Mouse (Mus musculus) ES-E14 (cell line): Measurements from ENCODE around the gene Esrra. TPM values are rescaled to one million over a fixed set of nuclear protein-coding genes. Genes with fewer than 3 reads are reported as not detected.

Experiments used
- DNase-seq: peaks from one replicate; pipeline ENCODE4 v3.0.0-alpha.2; 2013; ENCODE audit warnings: low read depth, low spot score
- H3K27ac ChIP-seq: 2 replicates; pipeline ENCODE4 v1.5.1; 2012; ENCODE audit warnings: low read depth, mild to moderate bottlenecking, low read length, moderate library complexity, mixed read lengths; ENCODE audit not compliant: poor library complexity, insufficient read depth, severe bottlenecking
- H3K36me3 ChIP-seq: 2 replicates; pipeline ENCODE4 v1.6.1; 2012; ENCODE audit warnings: mild to moderate bottlenecking, low read length, moderate library complexity, mixed read lengths; ENCODE audit not compliant: control insufficient read depth, poor library complexity, insufficient read depth, severe bottlenecking
- H3K4me1 ChIP-seq, 2 experiments: fragments of 150-350 bp in 1 of 2; sonication (generic) in 1 of 2; 2 replicates each; pipeline ENCODE4 v1.6.1; 2012; ENCODE audit warnings: low read length in 2 of 2, mild to moderate bottlenecking in 1 of 2, mixed read lengths in 1 of 2; ENCODE audit not compliant: control insufficient read depth in 2 of 2, insufficient read depth in 2 of 2, poor library complexity in 1 of 2
- H3K4me3 ChIP-seq, 2 experiments: fragments of 150-350 bp in 1 of 2; sonication (generic) in 1 of 2; 2 replicates each; pipeline ENCODE4 v1.5.1; 2012; ENCODE audit warnings: low read length in 2 of 2, low read depth in 1 of 2, mild to moderate bottlenecking in 1 of 2, mixed read lengths in 1 of 2; ENCODE audit not compliant: insufficient read depth in 1 of 2, poor library complexity in 1 of 2, severe bottlenecking in 1 of 2
- H3K9ac ChIP-seq: 2 replicates; pipeline ENCODE4 v1.6.1; 2012; ENCODE audit warnings: low read depth, mild to moderate bottlenecking, low read length, mixed read lengths; ENCODE audit not compliant: poor library complexity, insufficient read depth, severe bottlenecking
- H3K9me3 ChIP-seq: fragments of 150-350 bp; sonication (generic); 2 replicates; pipeline ENCODE4 v1.6.1; 2012; ENCODE audit warnings: low read depth, mild to moderate bottlenecking, low read length; ENCODE audit not compliant: control insufficient read depth, insufficient read depth
- CHD2 ChIP-seq: IDR thresholded peaks from 2 replicates; pipeline ENCODE4 v1.6.1; 2014; ENCODE audit warnings: mild to moderate bottlenecking, low read depth, low read length, inconsistent platforms
- HCFC1 ChIP-seq: IDR thresholded peaks from 2 replicates; pipeline ENCODE4 v1.6.1; 2012; ENCODE audit warnings: low read length, inconsistent platforms, borderline replicate concordance; ENCODE audit not compliant: insufficient read depth
- MAFK ChIP-seq: IDR thresholded peaks from 2 replicates; pipeline ENCODE4 v1.6.1; 2014; ENCODE audit warnings: mild to moderate bottlenecking, low read depth, low read length, inconsistent platforms; ENCODE audit not compliant: insufficient read depth
- ZC3H11A ChIP-seq: IDR thresholded peaks from 2 replicates; pipeline ENCODE4 v1.6.1; 2012; ENCODE audit warnings: low read depth, mild to moderate bottlenecking, inconsistent platforms, low read length, borderline replicate concordance
- ZNF384 ChIP-seq: IDR thresholded peaks from 2 replicates; pipeline ENCODE4 v1.6.1; 2012; ENCODE audit warnings: low read depth, low read length, inconsistent platforms
- in situ Hi-C, 2 experiments: fragments of 600-800 bp; cut with MboI; formaldehyde crosslinking; loops; one replicate each; pipeline ENCODE4 v1.15.1; 2025; ENCODE audit warnings: low sequenced_read_pairs in 2 of 2, inconsistent platforms in 1 of 2; ENCODE audit not compliant: unreplicated experiment in 2 of 2
- total RNA-seq: library from RNA; depleted of rRNA; stranded (reverse); fragments of 300-350 nt; gene quantifications from 2 replicates; pipeline ENCODE4 v1.2.3, GENCODE M21; 2012; rRNA removed

Esrra gene
- total RNA-seq, 1 experiment: 23.1 TPM

DNA sequence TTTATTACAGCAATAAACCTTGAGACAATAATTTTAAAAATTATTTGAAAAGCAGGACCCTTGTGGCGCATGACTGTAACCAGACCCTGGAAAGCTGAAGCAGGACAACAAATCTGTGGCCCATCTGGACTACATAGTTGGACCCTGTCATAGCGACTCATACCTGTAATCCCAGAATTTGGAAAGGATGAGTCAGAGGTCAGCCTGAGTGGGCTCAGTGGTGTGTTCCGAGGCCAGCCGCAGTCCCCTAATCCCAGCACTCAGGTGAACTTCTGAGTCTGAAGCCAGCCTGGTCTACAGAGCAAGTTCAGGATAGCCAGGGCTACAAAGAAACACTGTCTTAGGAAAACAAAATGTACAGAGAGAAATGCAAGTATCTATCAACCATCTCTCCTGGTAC lies 60.2 kb downstream of the Esrra start:
- TF ChIP-seq ZNF384 (no peak), ZC3H11A (no peak), HCFC1 (no peak), CHD2 (no peak), MAFK (no peak)
- no peak for DNase-seq
- in situ Hi-C loops: no loop called here
- H3K36me3 ChIP-seq: no peaks in the 10 kb centered on the region
- H3K4me1 ChIP-seq: no peaks in the 10 kb centered on the region; a peak in 1 of 4 replicates
- no peak overlapping the region for H3K27ac ChIP-seq
- no peak overlapping the region for H3K9ac ChIP-seq
- H3K9me3 ChIP-seq: no peaks in the 10 kb centered on the region
- H3K4me3 ChIP-seq: no peak overlapping the region

Other genes with a start within 250 kb of the Esrra start
- 11.5 and 14.4 TPM in 2 replicates for gene Rps6ka4, start 81.2 kb downstream of the Esrra start, total RNA-seq
- gene Ccdc88b, start 63.6 kb downstream of the Esrra start, total RNA-seq: 2.7 and 3.5 TPM in 2 replicates
- gene Trmt112, start 12.1 kb downstream of the Esrra start, total RNA-seq: 90.7 and 105 TPM in 2 replicates
- 51.6 and 59.0 TPM in 2 replicates for gene Prdx5, start 11.7 kb downstream of the Esrra start, total RNA-seq
- 9.4 and 14.9 TPM in 2 replicates for gene Catsperz, start 3.6 kb upstream of the Esrra start, total RNA-seq
- gene Kcnk4, start 12.7 kb upstream of the Esrra start, total RNA-seq: 2.3 and 4.4 TPM in 2 replicates
- 16.3 and 22.9 TPM in 2 replicates for gene Bad, start 20.0 kb upstream of the Esrra start, total RNA-seq
- gene Gpr137, start 20.7 kb upstream of the Esrra start, total RNA-seq: 23.2 and 23.7 TPM in 2 replicates
- 365 and 385 TPM in 2 replicates for gene Ppp1r14b, start 53.2 kb upstream of the Esrra start, total RNA-seq
- gene Plcb3, start 54.7 kb upstream of the Esrra start, total RNA-seq: 42.3 and 55.1 TPM in 2 replicates
- gene Fkbp2, start 58.7 kb upstream of the Esrra start, total RNA-seq: 51.0 and 64.0 TPM in 2 replicates
- gene Vegfb, start 65.8 kb upstream of the Esrra start, total RNA-seq: 10.0 and 14.3 TPM in 2 replicates
- 14.0 and 22.0 TPM in 2 replicates for gene Dnajc4, start 70.8 kb upstream of the Esrra start, total RNA-seq
- gene Nudt22, start 74.3 kb upstream of the Esrra start, total RNA-seq: 12.7 and 13.2 TPM in 2 replicates
- 5.0 and 6.9 TPM in 2 replicates for gene Trpt1, start 74.3 kb upstream of the Esrra start, total RNA-seq
- 2.6 and 3.8 TPM in 2 replicates for gene Fermt3, start 97.7 kb upstream of the Esrra start, total RNA-seq
- 217 and 280 TPM in 2 replicates for gene Stip1, start 118.2 kb upstream of the Esrra start, total RNA-seq
- 1.4 and 3.5 TPM in 2 replicates for gene Macrod1, start 135.0 kb upstream of the Esrra start, total RNA-seq
- 0.36 and 0.48 TPM in 2 replicates for gene Flrt1, start 183.9 kb upstream of the Esrra start, total RNA-seq